Mouse (Mus musculus) lung, adult 2 months (tissue): ENCODE data around the gene Fut8. TPM values are rescaled to one million over a fixed set of nuclear protein-coding genes. Genes with fewer than 3 reads are reported as not detected.

ENCODE experiments used
- DNase-seq: peaks from one replicate; pipeline ENCODE4 v3.0.0; 2022
- H3K4me1 ChIP-seq: fragments of 200-500 bp; 2 replicates; pipeline ENCODE4 v1.6.1; 2011; ENCODE audit warnings: low read length; ENCODE audit not compliant: control insufficient read depth, insufficient read depth
- H3K4me3 ChIP-seq: fragments of 200-500 bp; replicated peaks from 2 replicates; pipeline ENCODE3; 2011; ENCODE audit warnings: low read depth, mild to moderate bottlenecking, control low read depth, low read length; ENCODE audit errors: extremely low read depth
- CTCF ChIP-seq: fragments of 200-500 bp; IDR thresholded peaks from 2 replicates; pipeline ENCODE4 v1.5.1; 2011; ENCODE audit warnings: mild to moderate bottlenecking, low read length, control low read depth; ENCODE audit not compliant: insufficient read depth
- POLR2A ChIP-seq: fragments of 200-500 bp; IDR thresholded peaks from 2 replicates; pipeline ENCODE4 v1.6.1; 2011; ENCODE audit warnings: low read depth, mild to moderate bottlenecking, control low read depth, low read length, borderline replicate concordance; ENCODE audit errors: extremely low read depth
- WGBS: fragments of 180-500 bp; shearing (Covaris S2); methylation state at CpG from one replicate; pipeline ENCODE4 v1.1.7; 2018; 5-methylcytosine and 5-hydroxymethylcytosine counted together
- polyA plus RNA-seq: library from polyadenylated mRNA; depleted of rRNA; stranded (reverse); fragments of >200 nt; gene quantifications from 2 replicates; pipeline ENCODE4 v1.2.3, GENCODE M21; 2012

The Fut8 gene
- polyA plus RNA-seq, 1 experiment, result 12.4 TPM

DNA sequence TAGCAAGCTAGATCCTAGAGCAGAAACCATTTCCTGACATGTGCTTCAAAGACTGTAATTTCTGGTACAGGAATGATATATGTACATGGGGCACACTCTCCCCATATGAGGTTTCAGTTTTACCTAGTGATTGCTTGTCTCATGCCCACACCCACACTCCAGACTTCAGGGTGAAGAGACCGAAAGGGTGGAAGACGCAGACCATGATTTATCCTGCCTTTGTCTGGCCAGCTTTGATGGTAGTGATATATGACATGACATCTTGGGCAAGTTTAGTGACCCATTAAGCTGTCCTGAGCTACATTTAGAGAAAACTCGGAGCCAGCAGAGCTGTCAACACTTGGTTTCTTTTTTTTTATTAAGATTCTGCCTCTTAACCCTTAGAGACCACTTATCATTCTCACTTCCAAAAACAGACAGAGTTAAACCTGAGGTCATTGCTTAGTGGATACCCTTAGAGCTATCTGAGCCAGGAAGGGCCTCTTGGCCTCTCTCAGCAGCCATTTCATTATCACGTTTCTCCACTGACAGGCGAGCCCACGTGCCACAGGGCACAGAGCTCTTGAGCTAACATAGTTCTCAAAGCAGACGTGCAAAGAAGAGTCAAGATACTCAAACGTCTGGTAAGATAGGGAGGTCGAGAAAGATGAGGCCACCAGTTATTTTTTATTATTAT lies 245.4 kb downstream of the Fut8 start:
- TF ChIP-seq CTCF (no peak), POLR2A (no peak)
- Histone ChIP-seq H3K4me1 (no peaks in the 10 kb centered on the region), H3K4me3 (no peak overlapping the region)
- no peak for DNase-seq
- WGBS, result 27% methylated on average over 9 of the region's 9 CpGs

DNA sequence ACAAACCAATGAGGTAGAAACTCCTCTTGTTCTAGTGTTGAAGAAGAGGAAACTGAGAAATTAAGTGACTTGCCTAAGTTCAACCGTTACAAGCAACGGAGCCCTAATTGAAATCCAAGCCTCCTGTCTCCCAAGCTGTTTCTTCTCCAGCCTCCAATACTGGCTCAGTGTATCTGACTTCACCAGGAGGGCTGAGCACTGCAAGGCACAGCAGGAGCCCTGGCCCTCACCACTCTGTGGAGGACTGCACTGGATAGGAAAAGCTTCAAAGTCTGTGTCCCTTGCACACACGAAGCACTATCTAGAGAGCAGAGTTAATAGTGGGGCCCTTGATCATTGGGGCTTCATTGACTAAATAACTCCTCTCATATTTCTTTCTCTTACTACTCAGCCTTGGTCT lies 246.8 kb downstream of the Fut8 start:
- H3K4me1 ChIP-seq, result no peaks in the 10 kb centered on the region
- no peak for DNase-seq
- H3K4me3 ChIP-seq, result no peak overlapping the region
- TF ChIP-seq CTCF, result no peak
- no peak for TF ChIP-seq POLR2A
- 72% methylated on average over 3 of the region's 3 CpGs for WGBS

DNA sequence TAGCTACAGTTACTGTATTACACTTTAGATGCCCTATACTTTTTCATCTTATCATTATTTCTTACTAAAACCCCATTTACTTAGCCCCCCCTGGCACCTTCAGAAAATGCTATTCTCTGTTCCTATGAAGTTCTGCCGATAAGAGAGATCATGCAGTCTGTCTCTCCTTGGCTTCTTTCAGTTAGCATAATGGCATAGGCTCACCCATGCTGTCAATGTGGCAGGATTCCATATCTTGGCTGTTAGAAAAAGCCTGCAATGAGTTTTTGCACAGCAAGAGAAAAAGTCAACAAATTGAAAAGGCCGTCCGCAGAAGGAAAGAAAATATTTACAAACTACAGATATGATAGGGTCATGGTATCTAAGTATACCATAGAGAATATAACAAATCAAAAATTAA lies 253.6 kb downstream of the Fut8 start:
- Histone ChIP-seq H3K4me1 (no peaks in the 10 kb centered on the region), H3K4me3 (no peak overlapping the region)
- 59% methylated on average over 3 of the region's 3 CpGs for WGBS
- TF ChIP-seq CTCF (no peak), POLR2A (no peak)
- no peak for DNase-seq

DNA sequence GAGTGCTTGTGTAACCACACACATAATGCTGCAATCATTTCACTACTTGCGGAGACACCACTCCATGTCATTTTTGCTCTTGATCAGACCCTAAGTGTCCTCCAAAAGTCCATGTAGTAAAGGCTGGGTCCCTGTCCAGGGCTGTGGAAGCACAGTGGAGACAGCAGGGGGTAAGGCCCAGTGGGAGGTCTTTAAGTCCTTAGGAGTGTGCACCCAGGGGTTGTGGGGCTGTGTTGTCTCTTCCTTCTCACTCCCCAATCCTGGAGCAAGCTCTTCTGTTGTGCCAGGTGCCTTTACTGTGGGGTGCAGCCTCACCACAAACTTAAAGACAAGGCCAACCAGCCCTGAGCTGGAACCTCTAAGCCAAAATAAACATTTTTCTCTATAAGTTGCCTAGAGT lies 257.9 kb downstream of the Fut8 start:
- no peak for TF ChIP-seq POLR2A
- no peak for TF ChIP-seq CTCF
- no peak overlapping the region for H3K4me3 ChIP-seq
- 74% methylated on average over 1 of the region's 1 CpGs for WGBS
- no peaks in the 10 kb centered on the region for H3K4me1 ChIP-seq
- DNase-seq, result no peak

DNA sequence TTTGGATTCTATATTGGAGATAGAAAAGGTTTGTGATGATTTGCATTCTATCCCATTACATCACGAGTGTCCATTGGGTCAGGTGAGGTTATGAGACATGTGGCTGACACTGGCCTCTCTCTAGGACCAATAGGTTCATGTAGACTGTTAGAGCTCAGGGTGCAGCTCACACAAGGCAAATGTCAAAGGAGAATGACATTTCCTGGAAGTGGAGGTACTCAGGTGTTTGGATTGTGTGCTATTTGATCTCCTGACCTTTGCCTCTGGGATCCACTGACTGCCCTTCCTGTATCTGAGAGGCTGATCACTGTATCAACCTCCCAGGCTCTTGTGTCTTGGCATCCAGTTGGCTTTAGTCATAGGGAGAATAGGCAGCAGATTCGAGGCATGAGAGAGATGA lies 260.2 kb downstream of the Fut8 start:
- no peaks in the 10 kb centered on the region for H3K4me1 ChIP-seq
- no peak for DNase-seq
- WGBS, result 63% methylated on average over 2 of the region's 2 CpGs
- no peak overlapping the region for H3K4me3 ChIP-seq
- TF ChIP-seq POLR2A (no peak), CTCF (no peak)

DNA sequence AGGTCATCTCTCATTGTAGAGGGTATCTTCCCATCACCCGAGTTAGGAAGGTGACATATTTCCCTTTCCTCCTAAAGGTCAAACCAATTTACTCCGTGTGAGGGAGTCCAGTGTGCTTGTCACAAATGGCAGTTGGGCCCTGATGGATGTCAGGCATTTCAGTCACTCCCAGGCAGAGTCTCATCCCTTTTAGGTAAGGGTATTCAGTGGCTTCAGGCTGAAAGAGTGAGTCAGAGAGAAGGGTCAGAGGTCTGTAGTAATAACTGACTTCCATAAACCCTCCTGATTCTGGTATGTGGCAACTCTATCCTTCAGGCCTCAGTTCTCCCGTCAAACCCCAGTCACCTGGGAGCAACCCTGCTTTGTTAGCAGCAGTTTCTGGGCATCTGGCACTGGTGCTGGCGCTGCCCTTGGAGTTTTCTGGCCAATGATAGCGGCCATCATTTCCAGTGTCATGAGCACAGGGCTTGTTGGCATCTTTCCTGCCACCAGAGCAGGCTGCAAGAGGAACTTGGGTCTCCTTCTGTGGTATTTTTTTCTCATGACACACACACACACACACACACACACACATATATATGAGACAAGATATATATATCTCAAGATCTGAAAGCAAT lies 262.6 kb downstream of the Fut8 start:
- H3K4me1 ChIP-seq, result no peaks in the 10 kb centered on the region
- no peak for DNase-seq
- H3K4me3 ChIP-seq, result no peak overlapping the region
- TF ChIP-seq CTCF, result no peak
- TF ChIP-seq POLR2A, result no peak
- WGBS, result 70% methylated on average over 5 of the region's 5 CpGs

DNA sequence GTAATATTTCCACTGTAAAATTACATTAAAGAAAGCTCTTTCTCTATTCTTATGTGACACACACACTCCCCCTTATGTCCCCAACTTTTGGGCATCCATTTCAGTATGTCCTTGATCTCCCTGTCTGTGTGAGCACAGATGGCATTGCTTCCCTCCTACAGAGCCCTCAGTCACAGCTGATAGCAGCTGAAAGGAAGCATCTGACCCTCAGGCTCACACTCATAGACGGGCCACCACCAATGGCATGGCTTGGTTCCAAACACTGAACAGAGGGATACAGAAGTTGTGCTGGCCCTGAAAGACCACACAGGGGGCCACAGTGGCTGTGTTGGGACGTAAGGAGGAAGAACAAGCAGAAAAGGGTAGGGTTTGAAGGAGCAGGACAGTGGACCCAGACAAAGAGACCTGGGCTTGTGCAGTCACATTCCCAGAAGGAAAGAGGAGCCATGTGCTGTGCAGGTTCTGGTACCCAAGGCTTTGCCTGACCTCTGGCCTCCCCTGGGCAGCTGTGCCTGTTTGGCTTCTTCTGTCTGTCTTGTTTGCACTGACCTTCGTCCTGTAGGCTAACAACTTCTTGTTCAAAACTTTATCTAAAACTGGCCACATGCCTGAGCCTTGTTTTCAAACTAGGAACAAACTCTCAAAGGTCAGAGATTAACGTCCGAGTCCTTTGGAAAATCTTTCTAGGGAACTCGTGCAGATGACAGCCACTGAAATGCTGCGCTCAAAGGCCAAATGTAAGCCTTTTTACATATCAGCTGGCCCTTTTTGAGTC lies 263.7 kb downstream of the Fut8 start:
- no peak for DNase-seq
- WGBS, result 43% methylated on average over 7 of the region's 7 CpGs
- TF ChIP-seq CTCF (no peak), POLR2A (no peak)

DNA sequence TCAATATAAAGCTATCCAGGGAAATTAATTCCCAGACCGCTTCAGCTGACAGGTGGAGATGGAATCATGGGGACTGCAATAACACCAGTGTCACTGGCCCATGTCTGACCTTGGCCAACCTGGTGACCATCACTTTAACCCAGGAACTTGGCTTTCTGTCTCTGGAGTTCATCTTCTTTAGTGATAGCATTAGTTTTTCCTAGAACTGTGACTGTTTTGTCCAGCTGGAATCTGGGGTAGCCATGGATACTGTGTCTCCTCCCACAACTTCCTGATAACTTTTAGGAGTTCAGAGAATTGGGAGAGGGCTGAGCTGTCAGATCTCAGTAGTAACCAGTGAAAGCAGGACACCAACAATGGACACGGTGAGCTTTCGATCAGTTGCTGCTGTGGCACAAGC lies 264.3 kb downstream of the Fut8 start:
- Histone ChIP-seq H3K4me3 (no peak overlapping the region), H3K4me1 (no peaks in the 10 kb centered on the region)
- WGBS, result 75% methylated on average over 3 of the region's 3 CpGs
- no peak for DNase-seq
- TF ChIP-seq CTCF, result no peak

More for the DNA sequence above, 263.7 kb downstream of the Fut8 start:
- Histone ChIP-seq H3K4me1 (no peaks in the 10 kb centered on the region), H3K4me3 (no peak overlapping the region)

DNA sequence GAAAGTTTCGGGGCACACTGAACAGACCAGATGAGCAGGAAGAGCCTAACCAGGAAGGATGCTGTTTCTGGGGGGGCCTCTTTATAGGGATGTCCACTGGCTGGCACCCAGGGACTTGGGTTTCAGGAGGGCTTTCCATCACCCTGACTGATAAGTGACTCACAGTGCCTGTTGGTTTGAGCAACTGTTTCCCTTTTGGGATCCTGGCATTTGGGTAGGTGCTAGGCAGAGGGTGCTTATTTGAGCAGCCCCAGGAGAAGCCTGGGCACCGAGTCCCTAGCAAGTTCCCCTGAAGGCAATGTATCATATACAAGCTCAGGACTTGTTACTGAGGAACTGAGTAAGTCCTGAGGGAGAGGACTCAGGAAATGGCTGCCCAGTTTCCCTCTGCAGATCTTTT lies 267.5 kb downstream of the Fut8 start:
- Histone ChIP-seq H3K4me1 (no peaks in the 10 kb centered on the region), H3K4me3 (no peak overlapping the region)
- WGBS, result 75% methylated on average over 2 of the region's 2 CpGs
- DNase-seq, result no peak
- TF ChIP-seq POLR2A (no peak), CTCF (no peak)

DNA sequence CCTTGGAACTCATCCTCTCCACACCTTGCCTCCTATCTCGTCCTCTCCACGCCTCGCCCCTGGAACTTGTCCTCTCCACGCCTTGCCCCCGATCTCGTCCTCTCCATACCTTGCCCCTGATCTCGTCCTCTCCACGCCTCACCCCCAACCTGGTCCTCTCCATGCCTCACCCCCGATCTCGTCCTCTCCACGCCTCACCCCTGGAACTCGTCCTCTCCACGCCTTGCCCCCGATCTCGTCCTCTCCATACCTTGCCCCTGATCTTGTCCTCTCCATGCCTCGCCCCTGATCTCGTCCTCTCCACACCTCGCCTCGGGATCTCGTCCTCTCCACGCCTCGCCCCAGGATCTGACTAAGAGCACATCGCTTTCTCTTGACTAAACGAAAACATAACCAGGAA lies 269.8 kb downstream of the Fut8 start:
- no peak overlapping the region for H3K4me3 ChIP-seq
- WGBS, result 81% methylated on average over 24 of the region's 24 CpGs
- TF ChIP-seq CTCF, result no peak

More for the DNA sequence above, 269.8 kb downstream of the Fut8 start:
- no peak for DNase-seq
- H3K4me1 ChIP-seq, result no peaks in the 10 kb centered on the region
